Mouse (Mus musculus) lung, embryonic 14.5 days (tissue): ENCODE measurements around the gene Sh3bgrl2. TPM values are rescaled to one million over a fixed set of nuclear protein-coding genes. Genes with fewer than 3 reads are reported as not detected.

Experiments
- ATAC-seq: fragments of 200-750 bp; cut with Nextera tagmentation; 2 replicates; pipeline ENCODE4 v1.8.0; 2017; ENCODE audit warnings: mild to moderate bottlenecking, moderate TSS enrichment, moderate library complexity; ENCODE audit not compliant: insufficient read depth
- DNase-seq: peaks from one replicate; pipeline ENCODE4 v3.0.0-alpha.2; 2015
- H3K27ac ChIP-seq: fragments of 300-500 bp; sonication (generic); 2 replicates; pipeline ENCODE4 v1.5.1; 2014; ENCODE audit warnings: low read depth, mild to moderate bottlenecking, moderate library complexity
- H3K27me3 ChIP-seq: fragments of 300-500 bp; sonication (generic); 2 replicates; pipeline ENCODE4 v1.6.1; 2014; ENCODE audit warnings: low read length, control low read depth; ENCODE audit not compliant: insufficient read depth
- H3K36me3 ChIP-seq: fragments of 300-500 bp; sonication (generic); 2 replicates; pipeline ENCODE4 v1.6.1; 2014; ENCODE audit warnings: control low read depth; ENCODE audit not compliant: insufficient read depth
- H3K4me1 ChIP-seq: fragments of 300-500 bp; sonication (generic); 2 replicates; pipeline ENCODE4 v1.6.1; 2014; ENCODE audit warnings: antibody characterized with exemption, control low read depth; ENCODE audit not compliant: insufficient read depth
- H3K4me2 ChIP-seq: fragments of 300-500 bp; sonication (generic); 2 replicates; pipeline ENCODE4 v1.6.1; 2014; ENCODE audit warnings: mild to moderate bottlenecking
- H3K4me3 ChIP-seq: fragments of 300-500 bp; sonication (generic); 2 replicates; pipeline ENCODE4 v1.5.1; 2014; ENCODE audit warnings: low read depth, low read length
- H3K9ac ChIP-seq: fragments of 300-500 bp; sonication (generic); 2 replicates; pipeline ENCODE4 v1.6.1; 2014
- H3K9me3 ChIP-seq: fragments of 300-500 bp; sonication (generic); 2 replicates; pipeline ENCODE4 v1.6.1; 2016; ENCODE audit warnings: low read depth, low read length, control low read depth
- CTCF ChIP-seq: IDR thresholded peaks from 2 replicates; pipeline ENCODE4 v1.5.1; 2016; ENCODE audit warnings: antibody characterized with exemption, low read depth
- WGBS: fragments of 180-500 bp; shearing (Covaris S2); extraction: QIAGEN DNeasy Blood & Tissue Kit; methylation state at CpG from one replicate; pipeline ENCODE4 v1.1.7; 2014; 5-methylcytosine and 5-hydroxymethylcytosine counted together
- polyA plus RNA-seq: library from polyadenylated mRNA; unstranded; fragments of >200 nt; fragmentation: Nextera tagmentation; extraction: Ambion mirVana; gene quantifications from 2 replicates; pipeline ENCODE4 v1.2.1, GENCODE M21; 2014

Gene Sh3bgrl2
- polyA plus RNA-seq, 1 experiment from 2014 or later = 59.4 TPM

GRCm38 (mm10) chr9:83547229-83547628 is 898 bp upstream of the Sh3bgrl2 start:
- H3K4me1 ChIP-seq = no peaks in the 10 kb centered on the region
- 81% methylated on average over 7 of the region's 7 CpGs for WGBS
- no peak for TF ChIP-seq CTCF
- no peaks in the 10 kb centered on the region for H3K27me3 ChIP-seq
- H3K9me3 ChIP-seq = no peaks in the 10 kb centered on the region
- DNase-seq (no peak), ATAC-seq (no peak)
- no peak overlapping the region for H3K9ac ChIP-seq
- no peak overlapping the region for H3K4me3 ChIP-seq
- no peaks in the 10 kb centered on the region for H3K36me3 ChIP-seq
- H3K4me2 ChIP-seq = no peak overlapping the region
- no peak overlapping the region for H3K27ac ChIP-seq

GRCm38 (mm10) chr9:83549866-83550265 is 1.7 kb downstream of the Sh3bgrl2 start:
- Histone ChIP-seq H3K27me3 (no peaks in the 10 kb centered on the region), H3K9me3 (no peaks in the 10 kb centered on the region), H3K9ac (no peak overlapping the region; the same call in 1 of the 2 replicates), H3K36me3 (no peaks in the 10 kb centered on the region), H3K4me2 (peak overlapping the region; percentile 76), H3K4me1 (no peaks in the 10 kb centered on the region), H3K27ac (no peak overlapping the region), H3K4me3 (peak overlapping the region; percentile 67)
- TF ChIP-seq CTCF = no peak
- ATAC-seq = no peak
- WGBS = 66% methylated on average over 6 of the region's 6 CpGs
- DNase-seq = no peak

- WGBS = 57% methylated on average over 7 of the region's 7 CpGs
- Histone ChIP-seq H3K9me3 (no peaks in the 10 kb centered on the region), H3K36me3 (no peaks in the 10 kb centered on the region), H3K4me2 (no peak overlapping the region), H3K9ac (no peak overlapping the region), H3K27ac (no peak overlapping the region), H3K4me1 (no peaks in the 10 kb centered on the region; the same call in 1 of the 2 replicates), H3K4me3 (no peak overlapping the region), H3K27me3 (no peaks in the 10 kb centered on the region)
- no peak for ATAC-seq
- no peak for DNase-seq
- TF ChIP-seq CTCF = no peak
Observed at GRCm38 (mm10) chr9:83551116-83551515, 3.0 kb downstream of the Sh3bgrl2 start.

GRCm38 (mm10) chr9:83551632-83552031 is 3.5 kb downstream of the Sh3bgrl2 start:
- H3K36me3 ChIP-seq = no peaks in the 10 kb centered on the region
- H3K9me3 ChIP-seq = no peaks in the 10 kb centered on the region
- no peak overlapping the region for H3K4me2 ChIP-seq
- H3K27me3 ChIP-seq = no peaks in the 10 kb centered on the region
- no peak for TF ChIP-seq CTCF
- peaks cover 5% of the 10 kb centered on the region for H3K4me1 ChIP-seq
- ATAC-seq = no peak
- H3K4me3 ChIP-seq = no peak overlapping the region
- no peak for DNase-seq
- H3K27ac ChIP-seq = no peak overlapping the region
- 76% methylated on average over 6 of the region's 6 CpGs for WGBS
- no peak overlapping the region for H3K9ac ChIP-seq

- no peaks in the 10 kb centered on the region for H3K36me3 ChIP-seq
- WGBS = 84% methylated on average over 2 of the region's 2 CpGs
- TF ChIP-seq CTCF = no peak
- H3K4me3 ChIP-seq = no peak overlapping the region
- no peak overlapping the region for H3K27ac ChIP-seq
- H3K27me3 ChIP-seq = no peaks in the 10 kb centered on the region
- no peaks in the 10 kb centered on the region for H3K9me3 ChIP-seq
- no peak overlapping the region for H3K4me2 ChIP-seq
- no peak overlapping the region for H3K9ac ChIP-seq
- DNase-seq (no peak), ATAC-seq (no peak)
- peaks cover 15% of the 10 kb centered on the region for H3K4me1 ChIP-seq
Observed at GRCm38 (mm10) chr9:83555580-83555979, 7.5 kb downstream of the Sh3bgrl2 start.

GRCm38 (mm10) chr9:83556236-83556635 is 8.1 kb downstream of the Sh3bgrl2 start:
- H3K27me3 ChIP-seq = no peaks in the 10 kb centered on the region
- H3K27ac ChIP-seq = peak overlapping the region; percentile 86; the same call in 1 of the 2 replicates
- no peak overlapping the region for H3K9ac ChIP-seq
- no peak for TF ChIP-seq CTCF
- no peak for DNase-seq
- H3K4me1 ChIP-seq = peaks cover 15% of the 10 kb centered on the region
- no peaks in the 10 kb centered on the region for H3K36me3 ChIP-seq
- WGBS = 27% methylated on average over 6 of the region's 6 CpGs
- no peak overlapping the region for H3K4me3 ChIP-seq
- ATAC-seq = no peak
- no peaks in the 10 kb centered on the region for H3K9me3 ChIP-seq
- peak overlapping the region; percentile 6; the same call in 1 of the 2 replicates for H3K4me2 ChIP-seq

GRCm38 (mm10) chr9:83556780-83557771 is 8.9 kb downstream of the Sh3bgrl2 start:
- Histone ChIP-seq H3K9me3 (no peaks in the 10 kb centered on the region), H3K9ac (no peak overlapping the region), H3K4me1 (peaks cover 15% of the 10 kb centered on the region), H3K4me2 (peak overlapping the region; percentile 6; the same call in 1 of the 2 replicates), H3K27me3 (no peaks in the 10 kb centered on the region), H3K36me3 (no peaks in the 10 kb centered on the region), H3K27ac (peak overlapping the region; percentile 86), H3K4me3 (no peak overlapping the region)
- no peak for TF ChIP-seq CTCF
- WGBS = 24% methylated on average over 10 of the region's 10 CpGs
- peak; percentile 68 for DNase-seq
- peak; percentile 80 for ATAC-seq
